21 mouse cellular contexts compared by ENCODE assay signal in the genomic region with DNA sequence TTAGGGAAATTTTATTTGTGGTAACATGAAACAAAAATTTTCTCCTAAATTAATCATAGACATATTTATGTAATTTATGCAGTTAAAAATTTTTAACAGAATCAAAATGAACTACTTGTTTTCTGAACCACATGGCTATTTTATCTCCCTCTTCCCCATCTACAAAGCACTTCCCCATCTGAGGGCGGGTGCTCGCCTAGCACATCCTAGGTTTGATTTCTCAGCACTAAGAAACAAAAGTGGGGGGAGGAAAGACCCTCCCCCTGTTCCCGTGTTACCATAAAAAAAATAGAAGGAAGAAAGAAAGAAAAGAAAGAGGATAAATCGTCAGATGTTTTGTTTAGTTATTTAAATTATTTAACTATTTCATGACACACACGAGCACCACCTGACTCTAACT. TPM values are rescaled to one million over a fixed set of nuclear protein-coding genes. Genes with fewer than 3 reads are reported as not detected.
"Had no signal": no experiment of that assay in that cellular context is flagged by ENCODE, and none has a peak within 500 bp of the region (broad histone marks: within the 10 kb centered on the region; RNA-seq: fewer than 3 reads in every experiment).

No protein-coding gene starts in this region.

- H3K36me3 ChIP-seq: lung, embryonic 15.5 days; midbrain, embryonic 12.5 days; neural tube, embryonic 12.5 days; stomach, embryonic 15.5 days had no signal

- ATAC-seq: lung, postnatal 0 days had no signal

- H3K9ac ChIP-seq: liver, embryonic 14.5 days; lung, embryonic 15.5 days; midbrain, embryonic 12.5 days; neural tube, embryonic 12.5 days; stomach, embryonic 15.5 days had no signal

- DNase-seq: lung, adult 2 months; lung, postnatal 14 days; lung, postnatal 36 days; midbrain, embryonic 14.5 days; right cerebral cortex, postnatal 14 days; right cerebral cortex, postnatal 4 days; spleen, adult 18-20 months; thymus, adult 2 months; thymus, postnatal 25 days; thymus, postnatal 4 days had no signal

- H3K9me3 ChIP-seq: lung, embryonic 15.5 days; megakaryocyte, embryonic 14.5 days; midbrain, embryonic 12.5 days; neural tube, embryonic 12.5 days; stomach, embryonic 15.5 days had no signal

- H3K27me3 ChIP-seq: lung, embryonic 15.5 days; megakaryocyte, embryonic 14.5 days; midbrain, embryonic 12.5 days; neural tube, embryonic 12.5 days; stomach, embryonic 15.5 days had no signal

- H3K4me2 ChIP-seq: lung, embryonic 15.5 days; midbrain, embryonic 12.5 days; neural tube, embryonic 12.5 days; stomach, embryonic 15.5 days had no signal

- H3K4me3 ChIP-seq: lung, embryonic 15.5 days; midbrain, embryonic 12.5 days; neural tube, embryonic 12.5 days; stomach, embryonic 15.5 days had no signal

- H3K27ac ChIP-seq: liver, embryonic 14.5 days; lung, embryonic 15.5 days; macrophage; midbrain, embryonic 12.5 days; neural tube, embryonic 12.5 days; stomach, embryonic 15.5 days; stomach, postnatal 0 days had no signal

RNA-seq across cellular contexts. Expression of a gene that starts 18.0 kb away (rescaled TPM):
- total RNA-seq: megakaryocyte progenitor cell, adult 5-6 weeks; monocyte, adult 5-6 weeks had no signal
